Mouse (Mus musculus): ENCODE measurements around the gene Uba2. TPM values are rescaled to one million over a fixed set of nuclear protein-coding genes. Genes with fewer than 3 reads are reported as not detected.

Uba2 gene
- polyA plus RNA-seq, 1 experiment = not detected

DNA sequence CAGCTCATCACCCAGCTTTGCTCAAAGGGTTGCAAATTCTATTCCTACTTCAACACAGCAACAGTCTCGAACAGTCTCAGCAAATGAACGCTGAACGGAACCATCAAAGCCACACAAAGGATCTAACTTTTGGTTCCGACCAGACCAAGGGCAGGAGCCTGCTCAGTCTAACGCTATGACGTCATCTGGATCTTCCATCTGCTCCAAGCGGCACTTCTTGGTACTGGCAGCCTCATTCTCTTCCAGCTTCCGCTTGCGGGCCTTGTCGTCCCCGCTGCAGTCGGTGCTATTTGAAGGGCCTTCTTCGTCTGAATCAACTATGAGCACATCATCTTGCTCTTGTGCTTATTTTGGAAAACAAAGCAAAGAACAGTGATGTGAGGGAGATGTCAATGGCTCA, 28.3 kb downstream of the Uba2 start:
- 87% methylated on average over 13 of the region's 13 CpGs for WGBS
- H3K4me3 ChIP-seq (ENCODE audit: insufficient read depth, low read depth, low read length) = no peak overlapping the region
- H3K27ac ChIP-seq (ENCODE audit: insufficient read depth, low read depth, low read length) = no peak overlapping the region
- H3K4me1 ChIP-seq (ENCODE audit: control insufficient read depth, insufficient read depth, low read length) = no peaks in the 10 kb centered on the region
- TF ChIP-seq CTCF (IDR thresholded peaks at IDR 0.05; ENCODE audit: insufficient read depth, low read depth, low read length) = no peak
- no peak for TF ChIP-seq POLR2A (IDR thresholded peaks at IDR 0.05; ENCODE audit: insufficient read depth, low read depth, low read length)

GRCm38 (mm10) chr7:34139493-34139892, 29.9 kb downstream of the Uba2 start:
- TF ChIP-seq CTCF (IDR thresholded peaks at IDR 0.05; ENCODE audit: insufficient read depth, low read depth, low read length) (no peak), POLR2A (IDR thresholded peaks at IDR 0.05; ENCODE audit: insufficient read depth, low read depth, low read length) (no peak)
- Histone ChIP-seq H3K27ac (ENCODE audit: insufficient read depth, low read depth, low read length) (no peak overlapping the region), H3K4me3 (ENCODE audit: insufficient read depth, low read depth, low read length) (no peak overlapping the region), H3K4me1 (ENCODE audit: control insufficient read depth, insufficient read depth, low read length) (no peaks in the 10 kb centered on the region)
- WGBS = 95% methylated on average over 6 of the region's 6 CpGs

GRCm38 (mm10) chr7:34134336-34134735, 35.1 kb downstream of the Uba2 start:
- H3K4me3 ChIP-seq (ENCODE audit: insufficient read depth, low read depth, low read length) = no peak overlapping the region
- no peak overlapping the region for H3K27ac ChIP-seq (ENCODE audit: insufficient read depth, low read depth, low read length)
- H3K4me1 ChIP-seq (ENCODE audit: control insufficient read depth, insufficient read depth, low read length) = peaks cover 5% of the 10 kb centered on the region; the same call in 1 of the 2 replicates
- TF ChIP-seq POLR2A (IDR thresholded peaks at IDR 0.05; ENCODE audit: insufficient read depth, low read depth, low read length) = no peak
- no peak for TF ChIP-seq CTCF (IDR thresholded peaks at IDR 0.05; ENCODE audit: insufficient read depth, low read depth, low read length)
- WGBS = 90% methylated on average over 2 of the region's 2 CpGs

DNA sequence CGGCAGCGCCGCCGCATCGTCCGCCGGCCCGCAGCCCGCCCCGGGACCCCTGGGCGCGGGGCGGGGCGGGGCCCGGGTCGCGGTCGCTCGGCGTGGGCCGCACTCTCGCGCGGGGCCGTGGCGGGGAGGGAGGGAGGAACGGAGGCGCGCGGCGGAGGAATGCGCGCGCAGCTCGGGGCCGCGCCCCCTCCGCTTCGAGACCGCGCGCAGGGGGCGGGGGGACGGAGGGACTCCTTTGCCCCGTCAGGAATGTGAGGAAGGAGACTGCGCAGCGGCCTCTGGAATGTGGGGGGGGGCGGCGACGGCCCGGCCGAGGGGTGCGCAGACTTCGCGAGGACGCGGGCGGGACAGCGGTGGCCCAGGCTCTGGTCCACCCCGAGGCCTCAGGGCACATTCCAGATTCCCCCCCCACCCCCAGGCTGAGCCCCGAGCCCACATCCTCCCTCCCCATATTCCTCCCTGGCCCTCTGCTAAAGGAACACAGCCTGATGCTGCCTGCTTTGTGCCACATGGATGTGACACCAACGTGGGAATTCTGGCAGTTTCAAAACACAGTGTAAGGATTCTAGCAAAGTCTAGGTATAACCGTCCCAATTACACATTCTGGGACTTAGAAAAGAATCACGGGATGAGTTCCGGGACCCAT, 36.2 kb downstream of the Uba2 start, which contains the start of gene Wtip:
Gene Wtip, minus strand, starts transcription at position 152 of the 646 bp plus-strand sequence.
- H3K4me1 ChIP-seq (ENCODE audit: control insufficient read depth, insufficient read depth, low read length) = peaks cover 5% of the 10 kb centered on the region; the same call in 1 of the 2 replicates
- H3K27ac ChIP-seq (ENCODE audit: insufficient read depth, low read depth, low read length) = no peak within 1 kb of the TSS
- no peak for TF ChIP-seq CTCF (IDR thresholded peaks at IDR 0.05; ENCODE audit: insufficient read depth, low read depth, low read length)
- peak; percentile 55 for TF ChIP-seq POLR2A (IDR thresholded peaks at IDR 0.05; ENCODE audit: insufficient read depth, low read depth, low read length)
- peak within 1 kb of the TSS; percentile 93 for H3K4me3 ChIP-seq (ENCODE audit: insufficient read depth, low read depth, low read length)
- WGBS = 6% methylated on average over 65 of the region's 65 CpGs

DNA sequence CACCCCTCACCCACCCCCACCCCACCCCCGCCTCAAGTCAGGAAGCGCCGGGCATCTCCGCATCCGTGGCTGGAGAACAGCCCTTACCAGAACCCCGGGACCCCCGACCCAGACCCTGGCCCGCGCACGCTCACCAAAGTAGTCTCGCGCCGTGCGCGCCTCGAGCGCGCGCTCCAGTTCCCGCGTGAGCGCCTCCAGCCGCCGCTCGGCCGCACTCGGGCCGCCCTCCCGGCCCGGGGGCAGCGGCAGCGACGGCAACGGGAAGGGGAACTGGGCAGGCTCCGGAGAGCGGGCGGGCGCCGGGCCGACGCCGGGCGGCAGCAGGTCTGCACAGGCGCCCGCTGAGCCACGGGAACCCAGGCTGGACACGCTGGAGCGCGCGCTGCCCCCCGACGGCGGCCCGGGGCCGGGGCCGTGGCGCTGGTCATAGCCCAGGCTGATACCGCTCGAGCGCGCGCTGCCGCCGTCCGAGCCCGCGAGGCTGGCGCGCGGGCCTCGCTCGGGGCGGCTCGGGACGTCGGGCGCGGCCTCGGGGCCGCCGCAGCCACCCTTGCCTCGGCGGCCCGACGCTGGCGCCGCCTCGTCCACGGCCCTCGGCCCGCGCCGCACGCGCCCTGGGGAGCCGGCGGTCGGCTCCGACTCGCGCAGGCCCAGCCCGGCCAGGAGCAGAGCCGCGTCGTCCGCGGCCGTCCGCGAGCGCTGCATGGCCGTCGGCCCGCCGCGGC, 36.9 kb downstream of the Uba2 start:
- 5% methylated on average over 116 of the region's 116 CpGs for WGBS
- Histone ChIP-seq H3K4me3 (ENCODE audit: insufficient read depth, low read depth, low read length) (peak overlapping the region; percentile 93), H3K27ac (ENCODE audit: insufficient read depth, low read depth, low read length) (no peak overlapping the region), H3K4me1 (ENCODE audit: control insufficient read depth, insufficient read depth, low read length) (peaks cover 5% of the 10 kb centered on the region; the same call in 1 of the 2 replicates)
- TF ChIP-seq CTCF (IDR thresholded peaks at IDR 0.05; ENCODE audit: insufficient read depth, low read depth, low read length) (no peak), POLR2A (IDR thresholded peaks at IDR 0.05; ENCODE audit: insufficient read depth, low read depth, low read length) (no peak)

- WGBS = 13% methylated on average over 3 of the region's 3 CpGs
- no peak overlapping the region for H3K27ac ChIP-seq (ENCODE audit: insufficient read depth, low read depth, low read length)
- H3K4me1 ChIP-seq (ENCODE audit: control insufficient read depth, insufficient read depth, low read length) = peaks cover 5% of the 10 kb centered on the region; the same call in 1 of the 2 replicates
- no peak overlapping the region for H3K4me3 ChIP-seq (ENCODE audit: insufficient read depth, low read depth, low read length)
- no peak for TF ChIP-seq CTCF (IDR thresholded peaks at IDR 0.05; ENCODE audit: insufficient read depth, low read depth, low read length)
- TF ChIP-seq POLR2A (IDR thresholded peaks at IDR 0.05; ENCODE audit: insufficient read depth, low read depth, low read length) = no peak
These were observed 37.4 kb downstream of the Uba2 start for GRCm38 (mm10) chr7:34131959-34132354.

- 45% methylated on average over 3 of the region's 3 CpGs for WGBS
- Histone ChIP-seq H3K27ac (ENCODE audit: insufficient read depth, low read depth, low read length) (no peak overlapping the region), H3K4me1 (ENCODE audit: control insufficient read depth, insufficient read depth, low read length) (peaks cover 5% of the 10 kb centered on the region; the same call in 1 of the 2 replicates)
These were observed 38.3 kb downstream of the Uba2 start for GRCm38 (mm10) chr7:34131118-34131517.

GRCm38 (mm10) chr7:34126291-34126690, 43.1 kb downstream of the Uba2 start:
- no peak overlapping the region for H3K27ac ChIP-seq (ENCODE audit: insufficient read depth, low read depth, low read length)
- TF ChIP-seq POLR2A (IDR thresholded peaks at IDR 0.05; ENCODE audit: insufficient read depth, low read depth, low read length) (no peak), CTCF (IDR thresholded peaks at IDR 0.05; ENCODE audit: insufficient read depth, low read depth, low read length) (no peak)
- WGBS = 84% methylated on average over 3 of the region's 3 CpGs

More at GRCm38 (mm10) chr7:34131118-34131517, 38.3 kb downstream of the Uba2 start:
- TF ChIP-seq POLR2A (IDR thresholded peaks at IDR 0.05; ENCODE audit: insufficient read depth, low read depth, low read length) = no peak
- no peak for TF ChIP-seq CTCF (IDR thresholded peaks at IDR 0.05; ENCODE audit: insufficient read depth, low read depth, low read length)
- H3K4me3 ChIP-seq (ENCODE audit: insufficient read depth, low read depth, low read length) = no peak overlapping the region

DNA sequence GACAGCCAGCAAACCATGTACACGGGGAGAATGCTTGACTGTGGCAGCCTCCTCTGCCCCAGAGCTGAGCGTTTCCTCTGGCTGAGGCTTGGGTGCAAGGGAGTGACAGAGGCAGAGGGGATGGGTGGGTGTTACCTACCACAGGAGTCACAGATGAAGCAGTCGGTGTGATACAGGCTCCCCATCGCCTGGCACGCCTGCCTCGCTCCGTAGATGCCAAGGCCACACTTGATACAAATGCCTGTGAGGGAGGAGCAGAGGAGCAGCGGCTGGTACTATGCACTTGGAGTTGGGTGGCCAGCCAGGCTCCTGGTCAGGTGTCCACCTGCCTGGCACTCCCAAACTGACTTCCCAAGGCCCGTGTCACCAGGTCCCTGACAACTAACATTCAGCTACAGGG, 44.1 kb downstream of the Uba2 start:
- WGBS = 77% methylated on average over 9 of the region's 9 CpGs
- Histone ChIP-seq H3K27ac (ENCODE audit: insufficient read depth, low read depth, low read length) (no peak overlapping the region), H3K4me1 (ENCODE audit: control insufficient read depth, insufficient read depth, low read length) (peaks cover 4% of the 10 kb centered on the region; the same call in 1 of the 2 replicates), H3K4me3 (ENCODE audit: insufficient read depth, low read depth, low read length) (no peak overlapping the region)
- no peak for TF ChIP-seq CTCF (IDR thresholded peaks at IDR 0.05; ENCODE audit: insufficient read depth, low read depth, low read length)
- TF ChIP-seq POLR2A (IDR thresholded peaks at IDR 0.05; ENCODE audit: insufficient read depth, low read depth, low read length) = no peak

More at GRCm38 (mm10) chr7:34126291-34126690, 43.1 kb downstream of the Uba2 start:
- Histone ChIP-seq H3K4me1 (ENCODE audit: control insufficient read depth, insufficient read depth, low read length) (peaks cover 7% of the 10 kb centered on the region; the same call in 1 of the 2 replicates), H3K4me3 (ENCODE audit: insufficient read depth, low read depth, low read length) (no peak overlapping the region)
